ENCODE assay signal across 8 mouse cellular contexts in the genomic region with DNA sequence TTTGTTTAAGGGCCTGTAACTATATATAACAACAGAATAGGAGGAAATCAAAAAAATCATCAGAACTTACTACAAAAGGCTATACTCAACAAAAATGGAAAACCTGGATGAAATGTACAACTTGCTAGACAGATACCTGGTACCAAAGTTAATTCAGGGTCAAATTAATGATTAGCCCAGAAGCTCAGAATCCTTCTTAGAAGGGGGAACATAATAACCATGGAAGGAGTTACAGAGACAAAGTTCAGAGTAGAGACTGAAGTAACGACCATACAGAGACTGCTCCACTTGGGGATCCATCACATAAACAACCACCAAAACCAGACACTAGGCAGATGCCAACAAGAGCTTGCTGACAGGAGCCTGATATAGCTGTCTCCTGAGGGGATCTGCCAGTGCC. TPM values are rescaled to one million over a fixed set of nuclear protein-coding genes. Genes with fewer than 3 reads are reported as not detected.
"Had no signal": no experiment of that assay in that cellular context is flagged by ENCODE, and none has a peak within 500 bp of the region (broad histone marks: within the 10 kb centered on the region; RNA-seq: fewer than 3 reads in every experiment).

No protein-coding gene starts in this region.

RNA-seq across cellular contexts. Expression of a gene that starts 7.2 kb away (rescaled TPM):
- total RNA-seq: gastrocnemius, postnatal 14 days had no signal
- polyA plus RNA-seq: cerebellum, adult 2 months; forebrain, embryonic 12.5 days; forebrain, embryonic 13.5 days; forebrain, embryonic 14.5 days; forebrain, embryonic 15.5 days; forebrain, embryonic 16.5 days; frontal cortex, adult 2 months had no signal
